Mouse (Mus musculus) CH12.LX (cell line): Measurements from ENCODE around the gene Cd248.

Experiments used
- CHD1 ChIP-seq: IDR thresholded peaks from 2 replicates; pipeline ENCODE4 v1.6.1; 2012; ENCODE audit warnings: low read depth, low read length, improper control_type of control experiment, inconsistent platforms
- CHD2 ChIP-seq: IDR thresholded peaks from 2 replicates; pipeline ENCODE4 v1.6.1; 2011; ENCODE audit warnings: low read length, improper control_type of control experiment
- CTCF ChIP-seq, 2 experiments: IDR thresholded peaks in 1 of 2; conservative IDR thresholded peaks in 1 of 2; 2 replicates each; pipeline ENCODE4 v1.5.1; 2011 to 2012; ENCODE audit warnings: low read depth in 2 of 2, low read length in 2 of 2, improper control_type of control experiment in 1 of 2, inconsistent platforms in 1 of 2, mild to moderate bottlenecking in 1 of 2, moderate library complexity in 1 of 2
- E2F4 ChIP-seq: IDR thresholded peaks from 2 replicates; pipeline ENCODE4 v1.6.1; 2011; ENCODE audit warnings: low read depth, low read length, improper control_type of control experiment; ENCODE audit not compliant: insufficient replicate concordance
- JUN ChIP-seq: IDR thresholded peaks from 2 replicates; pipeline ENCODE4 v1.6.1; 2011; ENCODE audit warnings: low read depth, mild to moderate bottlenecking, low read length, improper control_type of control experiment, moderate library complexity; ENCODE audit not compliant: insufficient read depth
- MEF2A ChIP-seq: IDR thresholded peaks from 2 replicates; pipeline ENCODE4 v1.6.1; 2014; ENCODE audit warnings: low read depth, mild to moderate bottlenecking, inconsistent platforms, low read length, improper control_type of control experiment, borderline replicate concordance
- TBP ChIP-seq: conservative IDR thresholded peaks from 2 replicates; pipeline ENCODE4 v1.6.1; 2011; ENCODE audit warnings: low read depth, low read length, improper control_type of control experiment

DNA sequence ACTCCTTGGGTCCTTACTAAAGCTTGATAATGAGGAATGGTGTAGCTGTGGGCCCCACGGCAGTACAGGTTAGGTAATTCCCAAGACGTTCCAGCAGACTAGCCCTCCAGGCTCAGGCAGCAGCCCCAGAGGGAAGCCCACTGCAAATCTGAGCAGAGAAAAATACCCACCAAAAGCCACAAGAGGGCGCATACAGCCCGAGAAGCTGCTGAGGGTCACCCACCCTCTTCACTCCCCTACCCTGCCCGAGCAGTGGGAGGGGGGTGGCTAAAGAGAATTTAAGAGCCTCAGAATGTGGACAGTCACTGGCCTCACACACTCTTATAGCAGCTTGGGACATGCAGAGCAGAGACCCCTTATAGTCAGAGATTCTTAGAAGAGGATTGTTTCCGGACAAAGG lies 11.6 kb upstream of the Cd248 start:
- TF ChIP-seq CTCF (conservative IDR thresholded peaks at IDR 0.05 in 1 of 2, IDR thresholded peaks at IDR 0.05 in 1 of 2; ENCODE audit: low read depth in 2 of 2, low read length in 2 of 2), result peak; percentile 26 to 78; a peak in 2 of 4 replicates
- no peak for TF ChIP-seq TBP
- no peak for TF ChIP-seq JUN
- no peak for TF ChIP-seq CHD1
- TF ChIP-seq CHD2, result no peak
- TF ChIP-seq E2F4, result no peak
- TF ChIP-seq MEF2A, result no peak
